Mouse (Mus musculus): ENCODE measurements at regions not wholly inside any gene's neighbourhood (a gene's known extent, or its start where the extent isn't known, plus 50 kb on each side); places are given as distances from the start of the nearest gene placed in this dataset. TPM values are rescaled to one million over a fixed set of nuclear protein-coding genes. Genes with fewer than 3 reads are reported as not detected.

DNA sequence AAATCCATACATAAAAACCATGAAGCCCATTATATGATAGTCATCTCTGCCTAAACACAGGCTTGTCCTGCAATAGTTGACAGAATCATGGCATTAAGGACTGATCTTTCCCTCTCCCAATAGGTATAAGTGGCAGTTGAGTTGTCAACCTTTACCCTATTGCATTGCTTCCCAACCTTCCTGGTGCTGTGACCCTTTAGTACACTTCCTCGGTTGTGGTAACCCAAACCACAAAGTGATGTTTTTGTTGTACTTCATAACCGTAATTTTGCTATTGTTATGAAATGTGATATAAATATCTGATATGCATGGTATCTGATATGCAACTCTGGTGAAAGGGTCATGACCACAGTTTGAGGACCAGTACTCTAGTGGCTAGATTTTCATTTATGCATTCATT is 61.4 kb downstream of the Gm4340 start:
- no peak for ATAC-seq (ENCODE audit: low read depth)
- WGBS: 73% methylated on average over 2 of the region's 2 CpGs
- Histone ChIP-seq H3K4me3 (ENCODE audit: low read length) (no peak overlapping the region), H3K4me2 (ENCODE audit: low read depth, low read length) (no peak overlapping the region), H3K4me1 (replicated peaks; ENCODE audit: control insufficient read depth, insufficient read depth, low read length) (no peaks in the 10 kb centered on the region), H3K27me3 (ENCODE audit: control insufficient read depth, insufficient read depth, low read depth, low read length) (no peaks in the 10 kb centered on the region), H3K9ac (ENCODE audit: low read length) (no peak overlapping the region), H3K27ac (ENCODE audit: low read length) (no peak overlapping the region), H3K9me3 (ENCODE audit: control insufficient read depth, low read length) (no peaks in the 10 kb centered on the region), H3K36me3 (ENCODE audit: control insufficient read depth, insufficient read depth, low read length) (no peaks in the 10 kb centered on the region)

GRCm38 (mm10) chr10:104274841-104275240 is 81.0 kb downstream of the Gm4340 start:
- Histone ChIP-seq H3K27me3 (ENCODE audit: control insufficient read depth, insufficient read depth, low read depth, low read length) (no peaks in the 10 kb centered on the region), H3K4me3 (ENCODE audit: low read length) (no peak overlapping the region), H3K4me2 (ENCODE audit: low read depth, low read length) (no peak overlapping the region), H3K9me3 (ENCODE audit: control insufficient read depth, low read length) (no peaks in the 10 kb centered on the region), H3K27ac (ENCODE audit: low read length) (no peak overlapping the region), H3K9ac (ENCODE audit: low read length) (no peak overlapping the region), H3K4me1 (replicated peaks; ENCODE audit: control insufficient read depth, insufficient read depth, low read length) (no peaks in the 10 kb centered on the region), H3K36me3 (ENCODE audit: control insufficient read depth, insufficient read depth, low read length) (no peaks in the 10 kb centered on the region)
- ATAC-seq (ENCODE audit: low read depth): peak; percentile 61
- 41% methylated on average over 4 of the region's 4 CpGs for WGBS

- 75% methylated on average over 4 of the region's 4 CpGs for WGBS
Observed at GRCm38 (mm10) chr10:104299146-104299545, 105.3 kb downstream of the Gm4340 start.

More at GRCm38 (mm10) chr10:104299146-104299545, 105.3 kb downstream of the Gm4340 start:
- Histone ChIP-seq H3K9me3 (ENCODE audit: control insufficient read depth, low read length) (no peaks in the 10 kb centered on the region), H3K27me3 (ENCODE audit: control insufficient read depth, insufficient read depth, low read depth, low read length) (no peaks in the 10 kb centered on the region), H3K9ac (ENCODE audit: low read length) (no peak overlapping the region), H3K4me1 (replicated peaks; ENCODE audit: control insufficient read depth, insufficient read depth, low read length) (no peaks in the 10 kb centered on the region), H3K4me3 (ENCODE audit: low read length) (no peak overlapping the region), H3K27ac (ENCODE audit: low read length) (no peak overlapping the region), H3K36me3 (ENCODE audit: control insufficient read depth, insufficient read depth, low read length) (no peaks in the 10 kb centered on the region), H3K4me2 (ENCODE audit: low read depth, low read length) (no peak overlapping the region)
- ATAC-seq (ENCODE audit: low read depth): no peak

Small RNAs in the stretch of these regions (microRNA-seq; reads per million reads assigned to microRNA genes)
- not detected for gene Mir6411

Measured in lung, embryonic 16.5 days (tissue).